Mouse (Mus musculus): ENCODE measurements around the gene Taok1.

DNA sequence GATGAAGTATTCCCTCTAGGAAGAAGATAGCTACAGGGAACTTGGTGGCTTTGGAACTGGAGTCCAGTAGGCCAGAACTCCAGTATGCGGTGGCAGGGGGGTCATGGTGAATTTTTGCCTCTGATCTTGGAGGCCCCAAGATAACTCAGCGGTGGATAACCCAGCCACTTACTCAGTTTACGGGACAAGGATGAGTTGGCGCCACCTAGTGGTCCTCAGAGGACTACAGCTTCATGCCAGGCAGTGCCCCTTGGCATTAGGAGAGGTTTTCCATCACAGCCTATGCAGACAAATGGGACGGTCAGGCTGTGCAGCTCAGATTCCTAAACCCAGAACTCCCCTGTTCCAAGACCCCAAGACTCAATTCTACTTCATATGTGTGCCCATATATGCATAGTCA is 106.2 kb downstream of the Taok1 start:
- TF ChIP-seq POLR2A (IDR thresholded peaks at IDR 0.05; ENCODE audit: borderline replicate concordance, extremely low read depth, low read depth, low read length) (no peak), CTCF (IDR thresholded peaks at IDR 0.05; ENCODE audit: insufficient read depth, low read length) (peak; percentile 94)
